Comparison of ENCODE assay signal across 50 mouse cellular contexts in genomic region chr2:72970831-72971230, GRCm38 (mm10). TPM values are rescaled to one million over a fixed set of nuclear protein-coding genes. Genes with fewer than 3 reads are reported as not detected.
"Had no signal": no experiment of that assay in that cellular context is flagged by ENCODE, and none has a peak within 500 bp of the region (broad histone marks: within the 10 kb centered on the region; RNA-seq: fewer than 3 reads in every experiment).

No protein-coding gene starts in this region.

- H3K9ac ChIP-seq: heart, embryonic 12.5 days; heart, embryonic 13.5 days; heart, embryonic 15.5 days; hindbrain, embryonic 12.5 days; hindbrain, embryonic 13.5 days; hindbrain, embryonic 14.5 days; hindbrain, embryonic 15.5 days; intestine, embryonic 15.5 days; kidney, embryonic 15.5 days had no signal

- H3K4me2 ChIP-seq: heart, embryonic 11.5 days; heart, embryonic 12.5 days; heart, embryonic 13.5 days; heart, embryonic 15.5 days; hindbrain, embryonic 12.5 days; hindbrain, embryonic 13.5 days; hindbrain, embryonic 14.5 days; hindbrain, embryonic 15.5 days; intestine, embryonic 15.5 days; kidney, embryonic 15.5 days had no signal

- H3K4me3 ChIP-seq: heart, embryonic 10.5 days; heart, embryonic 12.5 days; heart, embryonic 13.5 days; heart, embryonic 15.5 days; hindbrain, embryonic 10.5 days; hindbrain, embryonic 12.5 days; hindbrain, embryonic 13.5 days; hindbrain, embryonic 15.5 days; intestine, embryonic 15.5 days; kidney, embryonic 15.5 days; layer of hippocampus, adult 2 months had no signal

- DNase-seq: heart, postnatal 10 days; heart, postnatal 14 days; heart, postnatal 36 days; heart, postnatal 4 days; kidney, adult 11 months; kidney, adult 18-20 months; kidney, adult 2 months; kidney, adult 8-10 months; kidney, adult 9 months; kidney, postnatal 10 days; kidney, postnatal 14 days; kidney, postnatal 25 days; kidney, postnatal 36 days; kidney, postnatal 4 days; layer of hippocampus, adult 9-11 months; layer of hippocampus, postnatal 36 days had no signal

- H3K4me1 ChIP-seq: intestine, embryonic 15.5 days had no signal

- ATAC-seq: hindbrain, embryonic 16.5 days; hindbrain, postnatal 0 days; inflammation-experienced regulatory T-cells, adult 6 months; intestine, embryonic 15.5 days; intestine, embryonic 16.5 days; intestine, postnatal 0 days had no signal

- H3K9me3 ChIP-seq: heart, embryonic 10.5 days; heart, embryonic 12.5 days; heart, embryonic 13.5 days; heart, embryonic 15.5 days; hindbrain, embryonic 10.5 days; hindbrain, embryonic 12.5 days; hindbrain, embryonic 13.5 days; hindbrain, embryonic 15.5 days; intestine, embryonic 15.5 days; kidney, embryonic 15.5 days had no signal

- H3K27me3 ChIP-seq: heart, embryonic 12.5 days; heart, embryonic 13.5 days; heart, embryonic 15.5 days; hindbrain, embryonic 12.5 days; hindbrain, embryonic 13.5 days; hindbrain, embryonic 15.5 days; intestine, embryonic 15.5 days; kidney, embryonic 15.5 days had no signal

- H3K27ac ChIP-seq: heart, embryonic 10.5 days; heart, embryonic 13.5 days; heart, embryonic 15.5 days; hindbrain, embryonic 10.5 days; hindbrain, embryonic 12.5 days; hindbrain, embryonic 13.5 days; hindbrain, embryonic 14.5 days; hindbrain, embryonic 15.5 days; hindbrain, postnatal 0 days; intestine, embryonic 15.5 days; kidney, embryonic 15.5 days; kidney, postnatal 0 days; layer of hippocampus, adult 2 months had no signal

RNA-seq across cellular contexts. Expression of gene Gm11084, which starts 15.7 kb away (rescaled TPM):
- total RNA-seq: heart, postnatal 10 days; heart, postnatal 14 days; heart, postnatal 25 days; heart, postnatal 36 days; heart, postnatal 4 days; hematopoietic stem cell, adult 5-6 weeks; hindbrain, postnatal 0 days; layer of hippocampus, adult 18-20 months; layer of hippocampus, adult 2 months; layer of hippocampus, adult 8-10 months; layer of hippocampus, postnatal 10 days; layer of hippocampus, postnatal 14 days; layer of hippocampus, postnatal 25 days; layer of hippocampus, postnatal 36 days had no signal
- polyA plus RNA-seq: heart, embryonic 10.5 days; heart, embryonic 11.5 days; heart, embryonic 12.5 days; heart, embryonic 13.5 days; heart, embryonic 14.5 days; heart, embryonic 15.5 days; heart, embryonic 16.5 days; heart, postnatal 0 days; hindbrain, embryonic 10.5 days; hindbrain, embryonic 11.5 days; hindbrain, embryonic 12.5 days; hindbrain, embryonic 13.5 days; hindbrain, embryonic 14.5 days; hindbrain, embryonic 15.5 days; hindbrain, embryonic 16.5 days; hindbrain, postnatal 0 days; inflammation-experienced regulatory T-cells, adult 6 months; intestine, embryonic 14.5 days; intestine, embryonic 15.5 days; intestine, embryonic 16.5 days; intestine, postnatal 0 days; kidney, adult 2 months; kidney, embryonic 14.5 days; kidney, embryonic 15.5 days; kidney, embryonic 16.5 days; kidney, postnatal 0 days; large intestine, adult 2 months had no signal
